Mouse (Mus musculus) intestine, embryonic 16.5 days (tissue): ENCODE results near the gene Dst. TPM values are rescaled to one million over a fixed set of nuclear protein-coding genes. Genes with fewer than 3 reads are reported as not detected.

Experiments
- ATAC-seq: fragments of 200-750 bp; cut with Nextera tagmentation; 2 replicates; pipeline ENCODE4 v1.8.0; 2017; ENCODE audit warnings: moderate TSS enrichment, moderate library complexity
- H3K27ac ChIP-seq: fragments of 300-500 bp; sonication (generic); 2 replicates; pipeline ENCODE4 v1.5.1; 2014; ENCODE audit warnings: mild to moderate bottlenecking, low read length
- H3K27me3 ChIP-seq: fragments of 300-500 bp; sonication (generic); replicated peaks from 2 replicates; pipeline ENCODE4 v1.6.1; 2014; ENCODE audit warnings: low read length, control low read depth, mixed read lengths; ENCODE audit not compliant: control insufficient read depth, insufficient read depth
- H3K36me3 ChIP-seq: fragments of 300-500 bp; sonication (generic); 2 replicates; pipeline ENCODE4 v1.6.1; 2014; ENCODE audit warnings: low read length, control low read depth; ENCODE audit not compliant: control insufficient read depth, insufficient read depth
- H3K4me1 ChIP-seq: fragments of 300-500 bp; sonication (generic); 2 replicates; pipeline ENCODE4 v1.6.1; 2014; ENCODE audit warnings: low read length, control low read depth, mixed read lengths; ENCODE audit not compliant: control insufficient read depth, insufficient read depth
- H3K4me2 ChIP-seq: fragments of 300-500 bp; sonication (generic); 2 replicates; pipeline ENCODE4 v1.6.1; 2014; ENCODE audit warnings: low read depth, low read length, control low read depth
- H3K4me3 ChIP-seq: fragments of 300-500 bp; sonication (generic); 2 replicates; pipeline ENCODE4 v1.5.1; 2014; ENCODE audit warnings: mild to moderate bottlenecking, low read length
- H3K9ac ChIP-seq: fragments of 300-500 bp; sonication (generic); 2 replicates; pipeline ENCODE4 v1.6.1; 2014; ENCODE audit warnings: low read depth, low read length
- H3K9me3 ChIP-seq: fragments of 300-500 bp; sonication (generic); 2 replicates; pipeline ENCODE4 v1.6.1; 2016; ENCODE audit warnings: low read length, control low read depth; ENCODE audit not compliant: control insufficient read depth
- WGBS: fragments of 180-500 bp; shearing (Covaris S2); extraction: QIAGEN DNeasy Blood & Tissue Kit; methylation state at CpG from one replicate; pipeline ENCODE4 v1.1.7; 2014; 5-methylcytosine and 5-hydroxymethylcytosine counted together
- polyA plus RNA-seq: library from polyadenylated mRNA; unstranded; fragments of >200 nt; fragmentation: Nextera tagmentation; extraction: Ambion mirVana; gene quantifications from 2 replicates; pipeline ENCODE4 v1.2.1, GENCODE M21; 2015

Gene Dst
- polyA plus RNA-seq, 1 experiment from 2014 or later, result 15.1 TPM

- WGBS, result 82% methylated on average over 8 of the region's 8 CpGs
- H3K9ac ChIP-seq, result no peak overlapping the region
- H3K4me3 ChIP-seq, result no peak overlapping the region
- H3K9me3 ChIP-seq, result no peaks in the 10 kb centered on the region
- no peak for ATAC-seq
- no peak overlapping the region for H3K4me2 ChIP-seq
- H3K27ac ChIP-seq, result no peak overlapping the region
- H3K4me1 ChIP-seq, result no peaks in the 10 kb centered on the region
- no peaks in the 10 kb centered on the region for H3K27me3 ChIP-seq
- H3K36me3 ChIP-seq, result no peaks in the 10 kb centered on the region
Measured at GRCm38 (mm10) chr1:33942638-33943037, 34.6 kb downstream of the Dst start.

- Histone ChIP-seq H3K27me3 (no peaks in the 10 kb centered on the region), H3K4me2 (no peak overlapping the region), H3K4me1 (no peaks in the 10 kb centered on the region), H3K9me3 (no peaks in the 10 kb centered on the region), H3K27ac (no peak overlapping the region), H3K9ac (no peak overlapping the region), H3K36me3 (no peaks in the 10 kb centered on the region), H3K4me3 (no peak overlapping the region)
- 80% methylated on average over 2 of the region's 2 CpGs for WGBS
- ATAC-seq, result no peak
Measured at GRCm38 (mm10) chr1:33943943-33944342, 35.9 kb downstream of the Dst start.

GRCm38 (mm10) chr1:33944977-33945750 is 37.1 kb downstream of the Dst start:
- peak overlapping the region; percentile 29; the same call in 1 of the 2 replicates for H3K4me3 ChIP-seq
- H3K27ac ChIP-seq, result no peak overlapping the region
- H3K27me3 ChIP-seq, result no peaks in the 10 kb centered on the region
- no peaks in the 10 kb centered on the region for H3K9me3 ChIP-seq
- H3K36me3 ChIP-seq, result no peaks in the 10 kb centered on the region
- peak; percentile 87 for ATAC-seq
- H3K4me1 ChIP-seq, result no peaks in the 10 kb centered on the region
- no peak overlapping the region for H3K9ac ChIP-seq
- H3K4me2 ChIP-seq, result peak overlapping the region; percentile 28
- 63% methylated on average over 17 of the region's 17 CpGs for WGBS

- H3K4me1 ChIP-seq, result no peaks in the 10 kb centered on the region
- ATAC-seq, result no peak
- no peaks in the 10 kb centered on the region for H3K9me3 ChIP-seq
- no peak overlapping the region for H3K4me3 ChIP-seq
- 85% methylated on average over 6 of the region's 6 CpGs for WGBS
- no peaks in the 10 kb centered on the region for H3K36me3 ChIP-seq
- no peaks in the 10 kb centered on the region for H3K27me3 ChIP-seq
- H3K9ac ChIP-seq, result no peak overlapping the region
- no peak overlapping the region for H3K27ac ChIP-seq
- no peak overlapping the region for H3K4me2 ChIP-seq
Measured at GRCm38 (mm10) chr1:33945756-33946155, 37.7 kb downstream of the Dst start.

- no peak overlapping the region for H3K27ac ChIP-seq
- no peak overlapping the region for H3K9ac ChIP-seq
- no peak overlapping the region for H3K4me3 ChIP-seq
- no peak overlapping the region for H3K4me2 ChIP-seq
- H3K4me1 ChIP-seq, result no peaks in the 10 kb centered on the region
- no peak for ATAC-seq
- 75% methylated on average over 12 of the region's 12 CpGs for whole genome bisulfite sequencing
- H3K27me3 ChIP-seq, result no peaks in the 10 kb centered on the region
- H3K9me3 ChIP-seq, result no peaks in the 10 kb centered on the region
- no peaks in the 10 kb centered on the region for H3K36me3 ChIP-seq
Measured at GRCm38 (mm10) chr1:33946601-33947395, 38.8 kb downstream of the Dst start.

- Histone ChIP-seq H3K4me3 (no peak overlapping the region), H3K9me3 (no peaks in the 10 kb centered on the region), H3K4me2 (no peak overlapping the region), H3K27ac (no peak overlapping the region), H3K4me1 (no peaks in the 10 kb centered on the region), H3K36me3 (no peaks in the 10 kb centered on the region), H3K9ac (no peak overlapping the region), H3K27me3 (no peaks in the 10 kb centered on the region)
- ATAC-seq, result no peak
- 84% methylated on average over 6 of the region's 6 CpGs for WGBS
Measured at GRCm38 (mm10) chr1:33947838-33948237, 39.8 kb downstream of the Dst start.

- WGBS, result 87% methylated on average over 5 of the region's 5 CpGs
- Histone ChIP-seq H3K27ac (no peak overlapping the region), H3K9me3 (no peaks in the 10 kb centered on the region), H3K27me3 (no peaks in the 10 kb centered on the region), H3K4me2 (no peak overlapping the region), H3K36me3 (no peaks in the 10 kb centered on the region), H3K4me1 (no peaks in the 10 kb centered on the region), H3K4me3 (no peak overlapping the region), H3K9ac (no peak overlapping the region)
- no peak for ATAC-seq
Measured at GRCm38 (mm10) chr1:33948511-33948910, 40.5 kb downstream of the Dst start.

GRCm38 (mm10) chr1:33955626-33956025 is 47.6 kb downstream of the Dst start:
- H3K4me1 ChIP-seq, result no peaks in the 10 kb centered on the region
- no peak overlapping the region for H3K27ac ChIP-seq
- no peaks in the 10 kb centered on the region for H3K27me3 ChIP-seq
- no peak for ATAC-seq
- 94% methylated on average over 6 of the region's 6 CpGs for WGBS
- H3K4me3 ChIP-seq, result no peak overlapping the region
- H3K9me3 ChIP-seq, result no peaks in the 10 kb centered on the region
- no peak overlapping the region for H3K9ac ChIP-seq
- H3K4me2 ChIP-seq, result no peak overlapping the region
- no peaks in the 10 kb centered on the region for H3K36me3 ChIP-seq

- Histone ChIP-seq H3K9ac (no peak overlapping the region), H3K36me3 (no peaks in the 10 kb centered on the region), H3K27ac (no peak overlapping the region), H3K27me3 (no peaks in the 10 kb centered on the region), H3K4me1 (no peaks in the 10 kb centered on the region), H3K4me2 (no peak overlapping the region), H3K9me3 (no peaks in the 10 kb centered on the region), H3K4me3 (no peak overlapping the region)
- 73% methylated on average over 8 of the region's 8 CpGs for WGBS
- no peak for ATAC-seq
Measured at GRCm38 (mm10) chr1:33960439-33960838, 52.4 kb downstream of the Dst start.
